Comparison of ENCODE assay signal across 21 mouse cellular contexts in the genomic region with DNA sequence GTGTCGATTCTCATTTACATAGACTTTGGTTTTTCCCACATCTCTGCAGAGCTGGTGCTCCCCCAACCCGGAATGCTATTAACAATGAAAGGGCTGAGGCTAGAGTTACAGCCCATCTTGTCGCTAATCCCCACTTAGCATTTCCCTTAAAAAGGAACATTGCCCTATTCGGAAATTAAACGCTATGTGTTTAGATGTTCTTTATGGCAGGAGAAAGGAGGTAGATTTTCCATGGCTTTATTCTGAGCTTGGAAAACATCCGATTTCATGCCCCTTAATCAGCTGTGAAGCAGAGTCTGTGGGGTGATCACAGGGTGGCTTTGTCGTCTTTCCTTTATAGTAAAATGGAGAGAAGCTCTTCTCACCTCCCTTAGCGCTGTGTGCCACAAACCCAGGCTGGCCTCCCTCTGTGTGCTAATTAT.
DNase-seq lines count a peak whose midpoint lies in the region; ATAC-seq and TF ChIP-seq lines count a peak whose summit lies in the region.
"Had no signal": no experiment of that assay in that cellular context is flagged by ENCODE, and none has a peak within 500 bp of the region (broad histone marks: within the 10 kb centered on the region; RNA-seq: fewer than 3 reads in every experiment).

No protein-coding gene starts in this region.

- H3K9ac ChIP-seq in forebrain, postnatal 0 days, result no peak overlapping the region
- no peak overlapping the region for H3K9ac ChIP-seq in forebrain, embryonic 15.5 days (replicated peaks)
- no peak overlapping the region for H3K9ac ChIP-seq in neural tube, embryonic 12.5 days
- H3K9ac ChIP-seq in midbrain, embryonic 13.5 days (replicated peaks), result no peak overlapping the region
- H3K9ac ChIP-seq: embryonic facial prominence, embryonic 15.5 days; hindbrain, embryonic 15.5 days; limb, embryonic 15.5 days; liver, embryonic 15.5 days; stomach, embryonic 15.5 days had no signal

- no peaks in the 10 kb centered on the region for H3K36me3 ChIP-seq in forebrain, postnatal 0 days (ENCODE audit: insufficient read depth)
- H3K36me3 ChIP-seq in forebrain, embryonic 15.5 days, result no peaks in the 10 kb centered on the region
- H3K36me3 ChIP-seq in neural tube, embryonic 12.5 days, result no peaks in the 10 kb centered on the region
- H3K36me3 ChIP-seq in midbrain, embryonic 13.5 days, result no peaks in the 10 kb centered on the region
- no peaks in the 10 kb centered on the region for H3K36me3 ChIP-seq in kidney, adult 2 months (ENCODE audit: control insufficient read depth, insufficient read depth, low read length)
- H3K36me3 ChIP-seq: embryonic facial prominence, embryonic 15.5 days; heart, embryonic 10.5 days; hindbrain, embryonic 15.5 days; limb, embryonic 15.5 days; liver, embryonic 15.5 days; stomach, embryonic 15.5 days had no signal

- 0 out of 2 replicates have a peak, but pooled peaks cover 5% of the 10 kb centered on the region for H3K27me3 ChIP-seq in forebrain, postnatal 0 days (ENCODE audit: insufficient read depth, low read length)
- peaks cover 18% of the 10 kb centered on the region for H3K27me3 ChIP-seq in forebrain, embryonic 15.5 days
- H3K27me3 ChIP-seq in neural tube, embryonic 12.5 days (replicated peaks), result peaks cover 31% of the 10 kb centered on the region; the same call in 1 of the 2 replicates
- peaks cover 93% of the 10 kb centered on the region for H3K27me3 ChIP-seq in midbrain, embryonic 13.5 days
- H3K27me3 ChIP-seq in kidney, adult 2 months (replicated peaks; ENCODE audit: control insufficient read depth, insufficient read depth, low read length), result no peaks in the 10 kb centered on the region
- H3K27me3 ChIP-seq: embryonic facial prominence, embryonic 15.5 days; limb, embryonic 15.5 days; liver, embryonic 15.5 days; stomach, embryonic 15.5 days had no signal

- 7% methylated on average over 8 of the region's 8 CpGs for WGBS in forebrain, postnatal 0 days
- WGBS in forebrain, embryonic 15.5 days, result 2% methylated on average over 8 of the region's 8 CpGs
- 5% methylated on average over 8 of the region's 8 CpGs for WGBS in neural tube, embryonic 12.5 days
- 1% methylated on average over 8 of the region's 8 CpGs for WGBS in midbrain, embryonic 13.5 days
- WGBS in kidney, adult 2 months, result 42% methylated on average over 8 of the region's 8 CpGs

- H3K4me2 ChIP-seq in forebrain, postnatal 0 days (ENCODE audit: low read depth), result no peak overlapping the region
- no peak overlapping the region for H3K4me2 ChIP-seq in forebrain, embryonic 15.5 days (replicated peaks)
- peak overlapping the region; percentile 20 for H3K4me2 ChIP-seq in neural tube, embryonic 12.5 days (replicated peaks)
- H3K4me2 ChIP-seq in midbrain, embryonic 13.5 days (replicated peaks), result 0 out of 2 replicates have a peak overlapping the region, but pooled peaks have one; percentile 11
- H3K4me2 ChIP-seq: embryonic facial prominence, embryonic 15.5 days; hindbrain, embryonic 15.5 days; limb, embryonic 15.5 days; liver, embryonic 15.5 days; stomach, embryonic 15.5 days had no signal

- no peak for TF ChIP-seq CTCF in forebrain, postnatal 0 days (IDR thresholded peaks at IDR 0.05; ENCODE audit: low read depth)
- TF ChIP-seq CTCF in kidney, adult 2 months (conservative IDR thresholded peaks at IDR 0.05; ENCODE audit: insufficient read depth, insufficient read length, low read depth, low read length), result no peak

- no peak for DNase-seq in forebrain, postnatal 0 days
- DNase-seq in neural tube, embryonic 10.5 days (ENCODE audit: extremely low spot score, low spot score), result no peak
- no peak for DNase-seq in right cerebral cortex, postnatal 36 days (ENCODE audit: low spot score in 2 of 2)
- no peak for DNase-seq in kidney, adult 2 months
- DNase-seq: adrenal gland, postnatal 36 days; cerebellum, adult 2 months; cerebellum, postnatal 36 days; layer of hippocampus, postnatal 36 days; right cerebral cortex, postnatal 25 days; thymus, adult 2 months had no signal

- no peak overlapping the region for H3K27ac ChIP-seq in forebrain, postnatal 0 days (ENCODE audit: low read depth, low read length)
- H3K27ac ChIP-seq in forebrain, embryonic 15.5 days (replicated peaks), result no peak overlapping the region
- H3K27ac ChIP-seq in neural tube, embryonic 12.5 days, result no peak overlapping the region
- no peak overlapping the region for H3K27ac ChIP-seq in midbrain, embryonic 13.5 days
- no peak overlapping the region for H3K27ac ChIP-seq in kidney, adult 2 months (ENCODE audit: insufficient read depth, low read depth, low read length)
- H3K27ac ChIP-seq: embryonic facial prominence, embryonic 15.5 days; hindbrain, embryonic 15.5 days; kidney, postnatal 0 days; limb, embryonic 15.5 days; liver, embryonic 15.5 days; stomach, embryonic 15.5 days had no signal

- no peak overlapping the region for H3K4me3 ChIP-seq in forebrain, postnatal 0 days (ENCODE audit: low read depth, low read length)
- no peak overlapping the region for H3K4me3 ChIP-seq in forebrain, embryonic 15.5 days
- no peak overlapping the region for H3K4me3 ChIP-seq in neural tube, embryonic 12.5 days
- H3K4me3 ChIP-seq in midbrain, embryonic 13.5 days (replicated peaks), result no peak overlapping the region
- H3K4me3 ChIP-seq in kidney, adult 2 months (ENCODE audit: insufficient read depth, low read depth, low read length), result no peak overlapping the region
- H3K4me3 ChIP-seq: embryonic facial prominence, embryonic 15.5 days; heart, embryonic 10.5 days; hindbrain, embryonic 15.5 days; limb, embryonic 15.5 days; liver, embryonic 15.5 days; stomach, embryonic 15.5 days had no signal

- H3K4me1 ChIP-seq in forebrain, postnatal 0 days (ENCODE audit: insufficient read depth), result no peaks in the 10 kb centered on the region; the same call in 1 of the 2 replicates
- peaks cover 12% of the 10 kb centered on the region for H3K4me1 ChIP-seq in forebrain, embryonic 15.5 days
- H3K4me1 ChIP-seq in neural tube, embryonic 12.5 days, result peaks cover 13% of the 10 kb centered on the region; the same call in 1 of the 2 replicates
- H3K4me1 ChIP-seq in midbrain, embryonic 13.5 days (replicated peaks), result peaks cover 25% of the 10 kb centered on the region
- no peaks in the 10 kb centered on the region for H3K4me1 ChIP-seq in kidney, adult 2 months (ENCODE audit: control insufficient read depth, insufficient read depth, low read length)
- H3K4me1 ChIP-seq: liver, embryonic 15.5 days; stomach, embryonic 15.5 days had no signal

- H3K9me3 ChIP-seq in forebrain, postnatal 0 days (ENCODE audit: low read length), result no peaks in the 10 kb centered on the region
- H3K9me3 ChIP-seq in forebrain, embryonic 15.5 days, result no peaks in the 10 kb centered on the region
- H3K9me3 ChIP-seq in neural tube, embryonic 12.5 days, result no peaks in the 10 kb centered on the region
- no peaks in the 10 kb centered on the region for H3K9me3 ChIP-seq in midbrain, embryonic 13.5 days
- H3K9me3 ChIP-seq: embryonic facial prominence, embryonic 15.5 days; heart, embryonic 10.5 days; hindbrain, embryonic 15.5 days; limb, embryonic 15.5 days; liver, embryonic 15.5 days; stomach, embryonic 15.5 days had no signal

- ATAC-seq in forebrain, postnatal 0 days, result 0 out of 2 replicates have a peak, but pooled peaks have one; percentile 14
- ATAC-seq in forebrain, embryonic 15.5 days (replicated peaks), result no peak
- ATAC-seq in neural tube, embryonic 12.5 days (ENCODE audit: low FRiP score, low read depth), result peak; percentile 80
- ATAC-seq in midbrain, embryonic 13.5 days, result peak; percentile 87
- ATAC-seq: intestine, postnatal 0 days had no signal

- TF ChIP-seq POLR2A in kidney, adult 2 months (IDR thresholded peaks at IDR 0.05; ENCODE audit: low read depth, low read length), result no peak

Comparison
In these comparisons a context has a peak if more than half of its experiments do, and no peak if none do; other contexts are left out.
1. H3K4me2 ChIP-seq: peak in neural tube, embryonic 12.5 days (single experiment) and midbrain, embryonic 13.5 days (single experiment); none in forebrain, postnatal 0 days (single experiment) and forebrain, embryonic 15.5 days (single experiment).